Mouse (Mus musculus) adrenal gland, adult 18-20 months (tissue): ENCODE data around the gene Cers3. TPM values are rescaled to one million over a fixed set of nuclear protein-coding genes. Genes with fewer than 3 reads are reported as not detected.
A peak's percentile ranks its signal among the peaks of the same experiment; 100 is the strongest.

Experiments
- DNase-seq, 2 experiments: peaks; one replicate each; pipeline ENCODE4 v3.0.0; 2021 to 2022; ENCODE audit warnings: low spot score in 2 of 2
- total RNA-seq, 2 experiments: library from RNA; stranded (reverse); gene quantifications; 1 replicate in 1 of 2; 2 replicates in 1 of 2; pipeline ENCODE4 v1.2.3; 2021

Gene Cers3
- total RNA-seq, 2 experiments from 2014 or later = 0.10 to 0.23 TPM

GRCm38 (mm10) chr7:66779944-66780942 lies 36.9 kb downstream of the Cers3 start:
- DNase-seq = no peak

- DNase-seq = no peak
Observed at GRCm38 (mm10) chr7:66786476-66786875, 43.2 kb downstream of the Cers3 start.

- DNase-seq = peak in 1 of 2 experiments; percentile 26
Observed at GRCm38 (mm10) chr7:66787816-66788215, 44.5 kb downstream of the Cers3 start.

- no peak for DNase-seq
Observed at GRCm38 (mm10) chr7:66789860-66790748, 46.8 kb downstream of the Cers3 start.

GRCm38 (mm10) chr7:66791022-66791421 lies 47.7 kb downstream of the Cers3 start:
- DNase-seq = no peak

GRCm38 (mm10) chr7:66796909-66797308 lies 53.6 kb downstream of the Cers3 start:
- no peak for DNase-seq

- no peak for DNase-seq
Observed at GRCm38 (mm10) chr7:66797345-66797744, 54.0 kb downstream of the Cers3 start.

- no peak for DNase-seq
Observed at GRCm38 (mm10) chr7:66798826-66799225, 55.5 kb downstream of the Cers3 start.

- DNase-seq = no peak
Observed at GRCm38 (mm10) chr7:66800784-66801183, 57.5 kb downstream of the Cers3 start.

GRCm38 (mm10) chr7:66801785-66802184 lies 58.5 kb downstream of the Cers3 start:
- peak in 1 of 2 experiments; percentile 40 for DNase-seq

GRCm38 (mm10) chr7:66803798-66804197 lies 60.5 kb downstream of the Cers3 start:
- no peak for DNase-seq

- DNase-seq = peak in 1 of 2 experiments; percentile 16
Observed at GRCm38 (mm10) chr7:66806801-66807200, 63.5 kb downstream of the Cers3 start.

- no peak for DNase-seq
Observed at GRCm38 (mm10) chr7:66810436-66810835, 67.1 kb downstream of the Cers3 start.

- no peak for DNase-seq
Observed at GRCm38 (mm10) chr7:66811294-66811693, 68.0 kb downstream of the Cers3 start.

- DNase-seq = no peak
Observed at GRCm38 (mm10) chr7:66812289-66812688, 69.0 kb downstream of the Cers3 start.

- no peak for DNase-seq
Observed at GRCm38 (mm10) chr7:66812737-66813136, 69.4 kb downstream of the Cers3 start.

GRCm38 (mm10) chr7:66813172-66813571 lies 69.9 kb downstream of the Cers3 start:
- DNase-seq = no peak

- DNase-seq = no peak
Observed at GRCm38 (mm10) chr7:66815526-66815925, 72.2 kb downstream of the Cers3 start.

GRCm38 (mm10) chr7:66820034-66820433 lies 76.7 kb downstream of the Cers3 start:
- peak; percentile 48 to 57 for DNase-seq

GRCm38 (mm10) chr7:66830803-66831202 lies 87.5 kb downstream of the Cers3 start:
- no peak for DNase-seq

GRCm38 (mm10) chr7:66831295-66831694 lies 88.0 kb downstream of the Cers3 start:
- DNase-seq = peak in 1 of 2 experiments; percentile 30
